Mouse (Mus musculus) cortical plate, adult 2 months (tissue): ENCODE data around the gene Filip1l.

Experiments used
- CTCF ChIP-seq: fragments of 200-500 bp; IDR thresholded peaks from 2 replicates; pipeline ENCODE4 v1.5.1; 2011; ENCODE audit warnings: mild to moderate bottlenecking, control low read depth, low read length; ENCODE audit not compliant: insufficient read depth; ENCODE audit errors: extremely low read depth
- POLR2A ChIP-seq: fragments of 200-500 bp; IDR thresholded peaks from 2 replicates; pipeline ENCODE4 v1.6.1; 2011; ENCODE audit warnings: mild to moderate bottlenecking, low read length, control low read depth; ENCODE audit not compliant: insufficient read depth; ENCODE audit errors: extremely low read depth

DNA sequence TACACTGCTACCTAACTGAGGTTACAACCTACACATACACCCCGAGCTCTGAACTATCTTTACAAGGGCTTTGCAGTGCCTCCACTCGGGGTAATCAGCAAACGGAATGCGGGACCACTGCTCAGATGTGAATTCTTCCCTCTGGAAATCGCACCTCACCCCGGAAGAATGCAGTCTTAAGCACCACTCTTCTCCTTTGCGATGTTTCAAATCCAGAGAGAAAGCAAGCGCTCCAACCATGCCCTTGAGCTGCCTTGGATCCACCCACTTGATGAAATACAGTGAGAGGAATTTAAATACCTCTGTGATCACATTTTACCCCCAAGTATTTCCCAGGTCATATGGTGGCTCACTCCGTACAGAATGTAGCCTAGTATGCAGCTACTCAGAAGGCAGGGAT is 64.1 kb downstream of the Filip1l start:
- TF ChIP-seq CTCF (no peak), POLR2A (no peak)
